Mouse (Mus musculus): ENCODE data around the gene Ddx52.
A peak's percentile ranks its signal among the peaks of the same experiment; 100 is the strongest.

Ddx52 gene

GRCm38 (mm10) chr11:83941950-83942840 lies at the start of gene Ddx52:
Gene Ddx52 (plus strand): TSS chr11:83942062.
- DNase-seq (ENCODE audit: low read depth, low spot score), result peak; percentile 80

- DNase-seq (ENCODE audit: low read depth, low spot score), result no peak
These were observed 48.5 kb upstream of the Ddx52 start for GRCm38 (mm10) chr11:83893325-83893724.

GRCm38 (mm10) chr11:83896430-83897410 lies 45.1 kb upstream of the Ddx52 start:
- no peak for DNase-seq (ENCODE audit: low read depth, low spot score)

- DNase-seq (ENCODE audit: low read depth, low spot score), result no peak
These were observed 44.3 kb upstream of the Ddx52 start for GRCm38 (mm10) chr11:83897569-83897968.

GRCm38 (mm10) chr11:83902812-83903211 lies 39.0 kb upstream of the Ddx52 start:
- no peak for DNase-seq (ENCODE audit: low read depth, low spot score)

- no peak for DNase-seq (ENCODE audit: low read depth, low spot score)
These were observed 36.1 kb upstream of the Ddx52 start for GRCm38 (mm10) chr11:83905756-83906155.

- no peak for DNase-seq (ENCODE audit: low read depth, low spot score)
These were observed 33.5 kb upstream of the Ddx52 start for GRCm38 (mm10) chr11:83908376-83908775.

- DNase-seq (ENCODE audit: low read depth, low spot score), result no peak
These were observed 28.0 kb upstream of the Ddx52 start for GRCm38 (mm10) chr11:83913824-83914311.

- no peak for DNase-seq (ENCODE audit: low read depth, low spot score)
These were observed 27.4 kb upstream of the Ddx52 start for GRCm38 (mm10) chr11:83914501-83914900.

- DNase-seq (ENCODE audit: low read depth, low spot score), result no peak
These were observed 19.3 kb upstream of the Ddx52 start for GRCm38 (mm10) chr11:83922600-83922999.

GRCm38 (mm10) chr11:83927097-83927496 lies 14.8 kb upstream of the Ddx52 start:
- no peak for DNase-seq (ENCODE audit: low read depth, low spot score)

- DNase-seq (ENCODE audit: low read depth, low spot score), result no peak
These were observed 9.3 kb upstream of the Ddx52 start for GRCm38 (mm10) chr11:83932506-83933106.

GRCm38 (mm10) chr11:83933376-83933775 lies 8.5 kb upstream of the Ddx52 start:
- DNase-seq (ENCODE audit: low read depth, low spot score), result no peak

GRCm38 (mm10) chr11:83935986-83936665 lies 5.7 kb upstream of the Ddx52 start:
- DNase-seq (ENCODE audit: low read depth, low spot score), result peak; percentile 53

- DNase-seq (ENCODE audit: low read depth, low spot score), result no peak
These were observed 3.3 kb upstream of the Ddx52 start for GRCm38 (mm10) chr11:83938556-83938955.

GRCm38 (mm10) chr11:83956822-83957221 lies 15.0 kb downstream of the Ddx52 start:
- DNase-seq (ENCODE audit: low read depth, low spot score), result no peak

- DNase-seq (ENCODE audit: low read depth, low spot score), result no peak
These were observed 20.1 kb downstream of the Ddx52 start for GRCm38 (mm10) chr11:83961983-83962382.

GRCm38 (mm10) chr11:83963991-83964921 lies 22.4 kb downstream of the Ddx52 start, which contains the start of gene Synrg:
Gene Synrg (plus strand): TSS chr11:83964428.
- DNase-seq (ENCODE audit: low read depth, low spot score), result peak; percentile 76

- peak; percentile 54 for DNase-seq (ENCODE audit: low read depth, low spot score)
These were observed 25.8 kb downstream of the Ddx52 start for GRCm38 (mm10) chr11:83967436-83968204.
